Mouse (Mus musculus) lung, postnatal 10 days (tissue): ENCODE results near the gene Olfr791.

Experiments used
- DNase-seq: peaks from one replicate; pipeline ENCODE4 v3.0.0; 2021

Gene Olfr791

DNA sequence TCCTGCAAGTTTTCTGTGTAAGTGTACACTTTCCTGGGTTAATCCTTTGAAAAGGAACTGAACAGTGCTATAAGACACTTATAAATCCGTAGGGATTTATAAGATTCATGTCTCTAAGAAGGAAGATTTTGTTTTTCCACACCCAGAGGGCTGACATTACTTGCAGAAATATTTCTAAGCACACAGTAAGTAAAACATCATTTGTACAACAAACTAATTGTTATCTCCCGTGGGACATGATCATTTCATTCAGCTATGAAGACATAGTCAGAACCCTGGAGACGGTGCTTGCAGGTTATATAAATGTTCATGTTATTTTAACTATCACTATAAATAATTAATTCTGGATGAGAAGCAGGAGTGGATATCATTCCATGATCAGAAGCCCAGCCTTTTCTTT lies at the start of gene Olfr791:
TSS of gene Olfr791 (plus strand) at position 301 of the 400 bp plus-strand sequence.
- DNase-seq: no peak

DNA sequence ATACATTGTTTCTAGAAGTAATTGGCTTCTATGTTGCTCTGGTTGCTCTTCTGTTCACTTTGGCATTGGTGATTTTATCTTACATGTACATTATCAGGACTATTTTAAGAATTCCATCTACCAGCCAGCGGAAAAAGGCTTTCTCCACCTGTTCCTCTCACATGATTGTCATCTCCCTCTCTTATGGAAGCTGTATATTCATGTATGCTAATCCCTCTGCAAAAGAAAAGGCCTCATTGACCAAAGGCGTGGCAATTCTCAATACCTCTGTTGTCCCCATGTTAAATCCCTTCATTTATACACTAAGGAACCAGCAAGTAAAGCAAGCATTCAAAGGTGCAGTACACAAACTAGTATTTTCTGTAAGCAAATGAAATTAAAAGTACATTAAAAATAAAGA lies 48.3 kb upstream of the Olfr791 start:
- DNase-seq: no peak

DNA sequence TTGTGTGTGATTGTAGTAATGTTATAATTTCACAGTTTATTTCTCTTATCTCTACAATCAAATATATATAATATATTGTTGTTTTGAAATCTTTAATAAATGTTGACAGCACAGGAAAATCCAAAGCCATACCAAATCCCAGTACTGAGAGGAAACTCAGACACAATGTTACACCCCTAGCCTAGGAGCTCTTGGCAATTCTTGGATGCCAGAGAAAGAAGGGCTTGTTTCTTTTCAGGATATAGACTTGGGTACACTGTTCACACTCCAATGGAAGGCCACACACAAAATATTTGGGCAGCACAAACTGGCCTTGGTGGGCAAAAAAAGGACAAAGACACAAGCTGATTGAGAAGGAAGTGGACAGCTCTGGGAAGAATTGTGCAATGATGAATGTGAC lies 47.9 kb upstream of the Olfr791 start:
- DNase-seq: no peak

DNA sequence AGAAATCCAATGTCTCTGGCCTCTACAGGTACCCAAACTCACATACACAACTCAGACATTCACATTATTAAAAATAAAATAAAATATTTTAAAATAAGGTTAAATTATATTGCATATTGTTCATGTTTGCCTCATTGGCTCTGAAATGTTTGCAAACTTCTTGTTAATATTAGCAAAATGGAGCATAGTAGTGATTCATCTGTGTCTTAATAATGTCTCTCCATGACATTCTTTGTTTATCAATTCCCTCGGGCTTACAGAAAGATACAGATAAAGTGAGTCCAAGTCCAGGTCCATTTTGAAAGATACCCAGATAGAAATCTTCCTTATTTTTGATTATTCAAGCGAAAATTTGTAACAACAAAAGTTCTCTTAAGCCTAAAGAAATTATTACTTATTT lies 37.1 kb upstream of the Olfr791 start, which contains the start of gene Olfr789:
TSS of gene Olfr789 (plus strand) at position 301 of the 400 bp plus-strand sequence.
- no peak for DNase-seq

DNA sequence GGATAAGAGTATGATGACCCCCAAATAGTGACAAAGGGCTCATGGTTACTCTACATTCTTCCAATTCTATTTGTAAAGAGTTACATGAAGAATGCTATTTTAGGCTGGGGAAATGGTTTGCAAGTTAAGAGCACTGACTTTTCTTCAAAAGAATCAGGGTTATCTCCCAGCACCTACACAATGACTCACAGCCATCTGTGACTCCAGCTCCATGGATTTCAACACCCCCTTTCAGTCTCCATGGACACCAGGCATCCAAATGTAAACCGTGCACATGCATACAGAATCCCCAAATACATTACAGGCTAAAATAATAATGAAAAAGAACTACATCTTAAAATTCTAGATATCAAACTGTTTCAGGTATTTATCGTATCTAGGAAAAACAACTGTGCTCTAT lies 31.5 kb upstream of the Olfr791 start:
- DNase-seq: no peak

DNA sequence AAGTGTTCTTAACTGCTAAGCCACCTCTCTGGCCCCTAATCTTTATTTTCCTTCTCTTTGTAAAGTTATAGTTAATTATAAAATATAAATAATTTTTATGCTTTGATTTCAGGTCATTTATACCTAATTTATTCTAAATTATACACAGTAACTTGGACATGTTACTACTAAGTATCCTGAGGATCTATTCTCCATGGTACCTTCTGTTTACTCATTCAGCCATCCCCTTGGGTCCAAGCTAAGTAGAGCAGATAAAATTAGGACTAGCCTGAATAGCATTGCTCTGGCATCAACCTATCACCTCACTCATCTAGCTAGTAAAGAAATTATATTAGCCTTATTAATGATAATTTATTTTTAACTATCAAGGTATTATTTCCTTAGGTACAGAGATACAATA lies 23.4 kb upstream of the Olfr791 start, which contains the start of gene Olfr790:
TSS of gene Olfr790 (plus strand) at position 301 of the 400 bp plus-strand sequence.
- no peak for DNase-seq

DNA sequence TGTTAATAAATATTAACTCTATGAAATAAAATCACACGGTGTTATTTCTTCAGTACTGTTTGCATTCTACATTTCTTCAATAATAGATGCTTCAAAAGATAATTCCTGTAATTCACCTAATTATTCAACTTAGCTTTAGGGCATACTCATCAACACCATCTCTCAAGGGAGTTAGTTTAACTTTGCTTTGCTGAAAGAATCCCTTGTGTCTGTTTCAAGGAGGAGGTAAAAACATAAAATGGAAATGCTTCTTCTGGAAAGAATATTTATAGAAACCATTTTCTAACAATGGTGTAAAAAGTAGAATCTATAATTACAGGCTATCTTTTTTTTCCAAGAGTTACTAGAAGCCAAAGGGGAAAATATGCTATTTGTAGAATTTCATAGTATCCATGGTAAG lies 17.3 kb downstream of the Olfr791 start, which contains the start of gene Olfr792:
TSS of gene Olfr792 (plus strand) at position 301 of the 400 bp plus-strand sequence.
- no peak for DNase-seq

DNA sequence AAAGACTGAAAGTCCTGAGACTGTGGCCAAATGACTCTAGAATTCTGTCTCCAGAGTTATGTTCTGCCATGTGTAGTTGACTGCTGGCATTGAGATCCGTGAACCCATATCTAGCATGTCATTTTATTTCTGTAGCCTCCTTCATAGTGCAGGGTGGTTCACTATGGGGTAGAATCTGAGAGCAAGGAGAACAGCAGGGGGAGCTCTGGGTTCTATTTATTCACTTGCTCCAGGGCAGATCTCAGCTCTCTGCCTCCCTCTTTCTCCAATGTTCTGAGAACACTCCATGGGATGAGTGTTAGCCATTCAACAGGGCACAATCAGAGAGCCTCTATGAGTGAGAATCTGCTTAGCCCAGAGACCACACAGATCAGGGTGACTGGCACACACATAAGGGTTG lies 27.8 kb downstream of the Olfr791 start:
- DNase-seq: no peak

DNA sequence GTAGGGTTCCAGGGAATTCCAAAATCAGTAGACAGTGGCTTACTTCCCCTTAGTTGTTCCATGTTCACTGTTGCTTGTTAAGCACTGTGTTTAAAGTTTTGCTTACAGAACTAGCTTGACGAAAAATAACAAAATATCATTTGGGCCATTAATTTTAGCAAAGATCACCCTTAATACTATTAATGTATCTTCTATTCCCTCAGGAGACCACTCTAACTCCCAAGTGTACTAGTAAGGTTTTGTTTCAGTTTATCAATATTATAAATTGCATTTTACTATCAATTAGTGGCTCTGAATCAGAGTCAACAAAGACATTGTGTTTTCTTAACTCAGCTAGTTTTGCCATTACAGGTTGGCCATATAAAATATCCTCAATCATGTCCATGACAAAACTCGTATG lies 45.8 kb downstream of the Olfr791 start, which contains the start of gene Olfr794:
TSS of gene Olfr794 (plus strand) at position 301 of the 400 bp plus-strand sequence.
- no peak for DNase-seq

DNA sequence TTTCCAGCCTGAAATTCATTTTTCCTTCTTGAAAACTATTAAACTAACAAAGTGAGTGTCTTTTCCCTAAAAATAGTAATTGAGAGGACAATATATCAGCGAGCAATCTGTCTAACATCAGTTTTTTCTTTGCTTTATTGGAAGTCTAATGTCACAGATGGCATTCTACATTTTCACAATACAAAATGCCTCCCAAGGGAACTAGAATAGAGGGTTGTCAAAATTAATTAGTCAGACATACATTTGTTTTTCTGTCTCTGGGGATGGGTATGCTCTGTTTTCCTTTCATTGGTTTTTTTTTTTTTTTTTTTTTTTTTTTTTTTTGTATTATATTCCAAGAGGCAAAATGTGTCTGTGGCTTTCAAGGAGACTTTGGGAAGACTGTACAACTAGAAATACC lies 55.5 kb downstream of the Olfr791 start:
- DNase-seq: no peak
